Mouse (Mus musculus): ENCODE measurements around the gene Gm21149. TPM values are rescaled to one million over a fixed set of nuclear protein-coding genes. Genes with fewer than 3 reads are reported as not detected.
"Not testable (repeated sequence)": the region's sequence is repeated elsewhere in the genome, so short reads cannot be mapped to it uniquely, and the experiment has no call there.

Gene Gm21149
- total RNA-seq (2021) = not detected

GRCm38 (mm10) chr5:15476423-15476822 is at the start of gene Gm21149:
Gene Gm21149, minus strand, starts transcription at chr5:15476523.
- DNase-seq (ENCODE audit: extremely low spot score in 1 of 2, low spot score in 2 of 2); intact Hi-C loops (cut with DNase I): not testable (repeated sequence)

GRCm38 (mm10) chr5:15522470-15522869 is 46.1 kb upstream of the Gm21149 start:
- DNase-seq (ENCODE audit: extremely low spot score in 1 of 2, low spot score in 2 of 2) = peak in 1 of 2 experiments; percentile 19
- intact Hi-C loops (cut with DNase I) = not testable (repeated sequence)

GRCm38 (mm10) chr5:15522028-15522427 is 45.7 kb upstream of the Gm21149 start:
- DNase-seq (ENCODE audit: extremely low spot score in 1 of 2, low spot score in 2 of 2); intact Hi-C loops (cut with DNase I): not testable (repeated sequence)

GRCm38 (mm10) chr5:15520418-15520817 is 44.1 kb upstream of the Gm21149 start:
- DNase-seq (ENCODE audit: extremely low spot score in 1 of 2, low spot score in 2 of 2); intact Hi-C loops (cut with DNase I): not testable (repeated sequence)

- DNase-seq (ENCODE audit: extremely low spot score in 1 of 2, low spot score in 2 of 2); intact Hi-C loops (cut with DNase I): not testable (repeated sequence)
Observed at GRCm38 (mm10) chr5:15517150-15517549, 40.8 kb upstream of the Gm21149 start.

- DNase-seq (ENCODE audit: extremely low spot score in 1 of 2, low spot score in 2 of 2); intact Hi-C loops (cut with DNase I): not testable (repeated sequence)
Observed at GRCm38 (mm10) chr5:15512236-15512635, 35.9 kb upstream of the Gm21149 start.

GRCm38 (mm10) chr5:15509911-15510310 is 33.6 kb upstream of the Gm21149 start:
- intact Hi-C loops (cut with DNase I); DNase-seq (ENCODE audit: extremely low spot score in 1 of 2, low spot score in 2 of 2): not testable (repeated sequence)

- intact Hi-C loops (cut with DNase I); DNase-seq (ENCODE audit: extremely low spot score in 1 of 2, low spot score in 2 of 2): not testable (repeated sequence)
Observed at GRCm38 (mm10) chr5:15508460-15509451, 32.4 kb upstream of the Gm21149 start.

GRCm38 (mm10) chr5:15507757-15508459 is 31.6 kb upstream of the Gm21149 start:
- DNase-seq (ENCODE audit: extremely low spot score in 1 of 2, low spot score in 2 of 2); intact Hi-C loops (cut with DNase I): not testable (repeated sequence)

GRCm38 (mm10) chr5:15507309-15507619 is 30.9 kb upstream of the Gm21149 start:
- intact Hi-C loops (cut with DNase I) = no loop called here
- DNase-seq (ENCODE audit: extremely low spot score in 1 of 2, low spot score in 2 of 2) = no peak

- no peak for DNase-seq (ENCODE audit: extremely low spot score in 1 of 2, low spot score in 2 of 2)
- intact Hi-C loops (cut with DNase I) = no loop called here
Observed at GRCm38 (mm10) chr5:15506575-15507308, 30.4 kb upstream of the Gm21149 start.

- peak in 1 of 2 experiments; percentile 24 for DNase-seq (ENCODE audit: extremely low spot score in 1 of 2, low spot score in 2 of 2)
- intact Hi-C loops (cut with DNase I) = not testable (repeated sequence)
Observed at GRCm38 (mm10) chr5:15498774-15499400, 22.6 kb upstream of the Gm21149 start.

- DNase-seq (ENCODE audit: extremely low spot score in 1 of 2, low spot score in 2 of 2); intact Hi-C loops (cut with DNase I): not testable (repeated sequence)
Observed at GRCm38 (mm10) chr5:15498350-15498749, 22.0 kb upstream of the Gm21149 start.

GRCm38 (mm10) chr5:15490934-15491333 is 14.6 kb upstream of the Gm21149 start:
- intact Hi-C loops (cut with DNase I); DNase-seq (ENCODE audit: extremely low spot score in 1 of 2, low spot score in 2 of 2): not testable (repeated sequence)

GRCm38 (mm10) chr5:15488743-15489142 is 12.4 kb upstream of the Gm21149 start:
- intact Hi-C loops (cut with DNase I) = no loop called here
- no peak for DNase-seq (ENCODE audit: extremely low spot score in 1 of 2, low spot score in 2 of 2)

GRCm38 (mm10) chr5:15484616-15485015 is 8.3 kb upstream of the Gm21149 start:
- intact Hi-C loops (cut with DNase I); DNase-seq (ENCODE audit: extremely low spot score in 1 of 2, low spot score in 2 of 2): not testable (repeated sequence)

- DNase-seq (ENCODE audit: extremely low spot score in 1 of 2, low spot score in 2 of 2); intact Hi-C loops (cut with DNase I): not testable (repeated sequence)
Observed at GRCm38 (mm10) chr5:15483576-15483975, 7.3 kb upstream of the Gm21149 start.

- DNase-seq (ENCODE audit: extremely low spot score in 1 of 2, low spot score in 2 of 2) = peak in 1 of 2 experiments; percentile 19
Observed at GRCm38 (mm10) chr5:15482815-15483214, 6.5 kb upstream of the Gm21149 start.

More at GRCm38 (mm10) chr5:15482815-15483214, 6.5 kb upstream of the Gm21149 start:
- intact Hi-C loops (cut with DNase I) = not testable (repeated sequence)

Data from left cerebral cortex, postnatal 10 days (tissue).